Mouse (Mus musculus): ENCODE results near the gene Mettl7b.
A peak's percentile ranks its signal among the peaks of the same experiment; 100 is the strongest.

The Mettl7b gene

GRCm38 (mm10) chr10:128947496-128947895 lies 13.3 kb downstream of the Mettl7b start:
- DNase-seq (ENCODE audit: low spot score in 2 of 2), result no peak

GRCm38 (mm10) chr10:128945675-128946074 lies 15.1 kb downstream of the Mettl7b start:
- DNase-seq (ENCODE audit: low spot score in 2 of 2), result no peak

- no peak for DNase-seq (ENCODE audit: low spot score in 2 of 2)
These were observed 20.2 kb downstream of the Mettl7b start for GRCm38 (mm10) chr10:128940475-128941061.

- no peak for DNase-seq (ENCODE audit: low spot score in 2 of 2)
These were observed 21.8 kb downstream of the Mettl7b start for GRCm38 (mm10) chr10:128938974-128939373.

GRCm38 (mm10) chr10:128938457-128938856 lies 22.3 kb downstream of the Mettl7b start:
- no peak for DNase-seq (ENCODE audit: low spot score in 2 of 2)

GRCm38 (mm10) chr10:128937756-128938390 lies 22.9 kb downstream of the Mettl7b start:
- DNase-seq (ENCODE audit: low spot score in 2 of 2), result no peak

- DNase-seq (ENCODE audit: low spot score in 2 of 2), result no peak
These were observed 24.9 kb downstream of the Mettl7b start for GRCm38 (mm10) chr10:128935826-128936440.

GRCm38 (mm10) chr10:128934997-128935787 lies 25.6 kb downstream of the Mettl7b start:
- no peak for DNase-seq (ENCODE audit: low spot score in 2 of 2)

GRCm38 (mm10) chr10:128933976-128934721 lies 26.6 kb downstream of the Mettl7b start:
- no peak for DNase-seq (ENCODE audit: low spot score in 2 of 2)

GRCm38 (mm10) chr10:128933574-128933973 lies 27.2 kb downstream of the Mettl7b start, which contains the start of gene Itga7:
Itga7 (plus strand) TSS chr10:128933818.
- DNase-seq (ENCODE audit: low spot score in 2 of 2), result no peak

GRCm38 (mm10) chr10:128931441-128931840 lies 29.3 kb downstream of the Mettl7b start:
- no peak for DNase-seq (ENCODE audit: low spot score in 2 of 2)

- no peak for DNase-seq (ENCODE audit: low spot score in 2 of 2)
These were observed 31.0 kb downstream of the Mettl7b start for GRCm38 (mm10) chr10:128929638-128930378.

- DNase-seq (ENCODE audit: low spot score in 2 of 2), result no peak
These were observed 32.4 kb downstream of the Mettl7b start for GRCm38 (mm10) chr10:128928356-128928755.

- no peak for DNase-seq (ENCODE audit: low spot score in 2 of 2)
These were observed 36.9 kb downstream of the Mettl7b start, which contains the start of gene Bloc1s1 for GRCm38 (mm10) chr10:128923935-128924334. Bloc1s1 (minus strand) TSS chr10:128924035.

GRCm38 (mm10) chr10:128923013-128923691 lies 37.6 kb downstream of the Mettl7b start:
- DNase-seq (ENCODE audit: low spot score in 2 of 2), result peak; percentile 92 to 96

GRCm38 (mm10) chr10:128922822-128923012 lies 38.1 kb downstream of the Mettl7b start, which contains the start of gene Rdh5:
Rdh5 (minus strand) TSS chr10:128922888.
- no peak for DNase-seq (ENCODE audit: low spot score in 2 of 2)

- no peak for DNase-seq (ENCODE audit: low spot score in 2 of 2)
These were observed 38.6 kb downstream of the Mettl7b start for GRCm38 (mm10) chr10:128921883-128922821.

- DNase-seq (ENCODE audit: low spot score in 2 of 2), result no peak
These were observed 39.5 kb downstream of the Mettl7b start for GRCm38 (mm10) chr10:128921251-128921650.

- DNase-seq (ENCODE audit: low spot score in 2 of 2), result no peak
These were observed 40.0 kb downstream of the Mettl7b start for GRCm38 (mm10) chr10:128920736-128921161.

Measured in spleen, postnatal 4 days (tissue).